Mouse (Mus musculus): ENCODE results near the gene Nfxl1.

Gene Nfxl1

GRCm38 (mm10) chr5:72501763-72502162, 57.7 kb downstream of the Nfxl1 start:
- DNase-seq (ENCODE audit: low spot score in 2 of 2), result no peak

- DNase-seq (ENCODE audit: low spot score in 2 of 2), result no peak
Observed at GRCm38 (mm10) chr5:72498271-72498670, 61.2 kb downstream of the Nfxl1 start.

- no peak for DNase-seq (ENCODE audit: low spot score in 2 of 2)
Observed at GRCm38 (mm10) chr5:72496756-72497155, 62.7 kb downstream of the Nfxl1 start.

- DNase-seq (ENCODE audit: low spot score in 2 of 2), result no peak
Observed at GRCm38 (mm10) chr5:72493906-72494305, 65.6 kb downstream of the Nfxl1 start.

GRCm38 (mm10) chr5:72491232-72491631, 68.3 kb downstream of the Nfxl1 start:
- no peak for DNase-seq (ENCODE audit: low spot score in 2 of 2)

GRCm38 (mm10) chr5:72480456-72480855, 79.0 kb downstream of the Nfxl1 start:
- DNase-seq (ENCODE audit: low spot score in 2 of 2), result no peak

GRCm38 (mm10) chr5:72472317-72473009, 87.0 kb downstream of the Nfxl1 start:
- no peak for DNase-seq (ENCODE audit: low spot score in 2 of 2)

GRCm38 (mm10) chr5:72471746-72472145, 87.7 kb downstream of the Nfxl1 start:
- DNase-seq (ENCODE audit: low spot score in 2 of 2), result peak in 1 of 2 experiments; percentile 42

GRCm38 (mm10) chr5:72464932-72465331, 94.6 kb downstream of the Nfxl1 start:
- no peak for DNase-seq (ENCODE audit: low spot score in 2 of 2)

All from left cerebral cortex, adult 9 months (tissue).